In the genomic region with DNA sequence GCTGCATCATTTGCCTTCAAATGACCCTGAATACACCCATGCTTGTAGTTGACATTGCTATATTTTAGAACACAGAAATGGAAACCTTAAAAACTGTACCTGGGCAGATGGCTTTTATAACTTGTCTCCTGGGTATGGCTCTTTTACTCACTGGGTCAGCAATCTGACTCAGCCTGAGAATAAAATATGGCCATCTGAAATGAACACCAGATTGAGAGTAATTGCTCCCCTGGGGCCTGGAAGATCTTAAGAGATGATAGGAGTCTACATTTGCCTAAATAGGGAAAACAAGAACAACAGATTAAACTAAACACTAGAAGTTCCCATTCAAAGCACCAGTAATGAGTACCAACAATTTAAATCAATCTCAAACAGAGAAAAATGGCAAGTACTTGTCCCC, we compare ENCODE assay signal across 15 mouse cellular contexts.
A peak's percentile ranks its signal among the peaks of the same experiment; 100 is the strongest.
DNase-seq lines count a peak whose midpoint lies in the region; TF ChIP-seq lines count a peak whose summit lies in the region.
"Had no signal": no experiment of that assay in that cellular context is flagged by ENCODE, and none has a peak within 500 bp of the region (broad histone marks: within the 10 kb centered on the region; RNA-seq: fewer than 3 reads in every experiment).

No protein-coding gene starts in this region.

- no peaks in the 10 kb centered on the region for H3K36me3 ChIP-seq in kidney, adult 2 months (ENCODE audit: control insufficient read depth, insufficient read depth, low read length)
- H3K36me3 ChIP-seq: embryonic facial prominence, embryonic 10.5 days; embryonic facial prominence, embryonic 12.5 days; forebrain, embryonic 15.5 days had no signal

- TF ChIP-seq POLR2A in cerebellum, adult 2 months (IDR thresholded peaks at IDR 0.05; ENCODE audit: borderline replicate concordance, insufficient read depth, low read length), result no peak
- no peak for TF ChIP-seq POLR2A in kidney, adult 2 months (IDR thresholded peaks at IDR 0.05; ENCODE audit: low read depth, low read length)

- no peaks in the 10 kb centered on the region for H3K27me3 ChIP-seq in cerebellum, adult 2 months (ENCODE audit: control insufficient read depth, insufficient read depth, low read length)
- H3K27me3 ChIP-seq in kidney, adult 2 months (replicated peaks; ENCODE audit: control insufficient read depth, insufficient read depth, low read length), result no peaks in the 10 kb centered on the region
- H3K27me3 ChIP-seq: embryonic facial prominence, embryonic 12.5 days; forebrain, embryonic 13.5 days; forebrain, embryonic 15.5 days had no signal

- no peak overlapping the region for H3K4me3 ChIP-seq in cerebellum, adult 2 months (replicated peaks; ENCODE audit: insufficient read depth, low read depth, low read length)
- H3K4me3 ChIP-seq in kidney, adult 2 months (ENCODE audit: insufficient read depth, low read depth, low read length), result no peak overlapping the region
- H3K4me3 ChIP-seq: embryonic facial prominence, embryonic 10.5 days; embryonic facial prominence, embryonic 12.5 days; forebrain, embryonic 13.5 days; forebrain, embryonic 15.5 days had no signal

- peak in 1 of 2 experiments; percentile 68 for DNase-seq in cerebellum, adult 2 months
- DNase-seq in cerebellum, adult 8-10 months, result no peak
- DNase-seq in cerebellum, adult 9-11 months, result peak; percentile 38
- no peak for DNase-seq in cerebellum, adult 11-12 months
- DNase-seq in brain, adult 2 months (ENCODE audit: low read depth, low spot score), result peak; percentile 71
- DNase-seq in kidney, adult 2 months, result no peak
- DNase-seq: adrenal gland, adult 2 months; adrenal gland, postnatal 10 days; adrenal gland, postnatal 25 days; cerebellum, postnatal 36 days; forebrain, postnatal 0 days had no signal

- 0 out of 2 replicates have a peak overlapping the region, but pooled peaks have one; percentile 56 for H3K27ac ChIP-seq in cerebellum, adult 2 months (ENCODE audit: insufficient read depth, low read length)
- no peak overlapping the region for H3K27ac ChIP-seq in kidney, adult 2 months (ENCODE audit: insufficient read depth, low read depth, low read length)
- H3K27ac ChIP-seq: embryonic facial prominence, embryonic 10.5 days; embryonic facial prominence, embryonic 12.5 days; forebrain, embryonic 13.5 days; forebrain, embryonic 15.5 days had no signal

- TF ChIP-seq CTCF in cerebellum, adult 2 months (IDR thresholded peaks at IDR 0.05; ENCODE audit: borderline replicate concordance, insufficient read depth, low read depth, low read length), result no peak
- no peak for TF ChIP-seq CTCF in kidney, adult 2 months (conservative IDR thresholded peaks at IDR 0.05; ENCODE audit: insufficient read depth, insufficient read length, low read depth, low read length)

- H3K4me1 ChIP-seq in cerebellum, adult 2 months (ENCODE audit: control insufficient read depth, insufficient read depth, low read length), result no peaks in the 10 kb centered on the region
- H3K4me1 ChIP-seq in kidney, adult 2 months (ENCODE audit: control insufficient read depth, insufficient read depth, low read length), result no peaks in the 10 kb centered on the region
- H3K4me1 ChIP-seq: embryonic facial prominence, embryonic 10.5 days; embryonic facial prominence, embryonic 12.5 days; forebrain, embryonic 13.5 days; forebrain, embryonic 15.5 days had no signal

Comparison
In these comparisons a context has a peak if more than half of its experiments do, and no peak if none do; other contexts are left out.
1. DNase-seq: peak in cerebellum, adult 9-11 months (single experiment) and brain, adult 2 months (single experiment); none in cerebellum, adult 8-10 months (single experiment), cerebellum, adult 11-12 months (single experiment) and kidney, adult 2 months (single experiment).